Mouse (Mus musculus) heart, embryonic 11.5 days (tissue): Measurements from ENCODE around the gene Lrmda. TPM values are rescaled to one million over a fixed set of nuclear protein-coding genes. Genes with fewer than 3 reads are reported as not detected.

Source experiments
- ATAC-seq: fragments of 200-750 bp; cut with Nextera tagmentation; replicated peaks from 2 replicates; pipeline ENCODE4 v1.8.0; 2017; ENCODE audit warnings: moderate library complexity; ENCODE audit not compliant: insufficient number of reproducible peaks, low FRiP score, low TSS enrichment
- H3K27ac ChIP-seq: fragments of 300-500 bp; sonication (generic); 2 replicates; pipeline ENCODE4 v1.5.1; 2014; ENCODE audit warnings: mild to moderate bottlenecking, low read depth, low read length
- H3K27me3 ChIP-seq: fragments of 300-500 bp; sonication (generic); 2 replicates; pipeline ENCODE4 v1.6.1; 2014; ENCODE audit warnings: mild to moderate bottlenecking, low read length, mixed read lengths; ENCODE audit not compliant: control insufficient read depth, insufficient read depth
- H3K36me3 ChIP-seq: fragments of 300-500 bp; sonication (generic); 2 replicates; pipeline ENCODE4 v1.6.1; 2014; ENCODE audit warnings: mild to moderate bottlenecking, low read length, moderate library complexity, mixed read lengths; ENCODE audit not compliant: control insufficient read depth, insufficient read depth
- H3K4me1 ChIP-seq: fragments of 300-500 bp; sonication (generic); 2 replicates; pipeline ENCODE4 v1.6.1; 2014; ENCODE audit warnings: low read length; ENCODE audit not compliant: control insufficient read depth, insufficient read depth
- H3K4me2 ChIP-seq: fragments of 300-500 bp; sonication (generic); 2 replicates; pipeline ENCODE4 v1.6.1; 2014; ENCODE audit warnings: mild to moderate bottlenecking, moderate library complexity
- H3K4me3 ChIP-seq: fragments of 300-500 bp; sonication (generic); 2 replicates; pipeline ENCODE4 v1.5.1; 2014; ENCODE audit warnings: low read depth, low read length
- H3K9ac ChIP-seq: fragments of 300-500 bp; sonication (generic); 2 replicates; pipeline ENCODE4 v1.6.1; 2014; ENCODE audit warnings: mild to moderate bottlenecking, low read depth, low read length, moderate library complexity
- H3K9me3 ChIP-seq: fragments of 300-500 bp; sonication (generic); replicated peaks from 2 replicates; pipeline ENCODE4 v1.6.1; 2016; ENCODE audit warnings: low read length; ENCODE audit not compliant: control insufficient read depth
- WGBS: fragments of 180-500 bp; shearing (Covaris S2); extraction: QIAGEN DNeasy Blood & Tissue Kit; methylation state at CpG from one replicate; pipeline ENCODE4 v1.1.7; 2014; ENCODE audit not compliant: insufficient replicate concordance; 5-methylcytosine and 5-hydroxymethylcytosine counted together
- polyA plus RNA-seq: library from polyadenylated mRNA; unstranded; fragments of >200 nt; fragmentation: Nextera tagmentation; extraction: Ambion mirVana; gene quantifications from 2 replicates; pipeline ENCODE4 v1.2.1, GENCODE M21; 2014

The Lrmda gene
- polyA plus RNA-seq, 1 experiment from 2014 or later: 0.70 TPM

GRCm38 (mm10) chr14:22874584-22874983 lies 855.1 kb downstream of the Lrmda start:
- H3K27me3 ChIP-seq: no peaks in the 10 kb centered on the region
- H3K4me1 ChIP-seq: no peaks in the 10 kb centered on the region
- 67% methylated on average over 3 of the region's 3 CpGs for WGBS
- no peak overlapping the region for H3K9ac ChIP-seq
- no peak overlapping the region for H3K27ac ChIP-seq
- H3K4me2 ChIP-seq: no peak overlapping the region
- H3K4me3 ChIP-seq: no peak overlapping the region
- H3K36me3 ChIP-seq: no peaks in the 10 kb centered on the region
- H3K9me3 ChIP-seq: no peaks in the 10 kb centered on the region
- ATAC-seq: no peak

- no peak overlapping the region for H3K27ac ChIP-seq
- H3K9ac ChIP-seq: no peak overlapping the region
- no peak overlapping the region for H3K4me2 ChIP-seq
- H3K4me1 ChIP-seq: no peaks in the 10 kb centered on the region
- WGBS: 71% methylated on average over 3 of the region's 3 CpGs
- no peaks in the 10 kb centered on the region for H3K9me3 ChIP-seq
- H3K27me3 ChIP-seq: no peaks in the 10 kb centered on the region
- no peaks in the 10 kb centered on the region for H3K36me3 ChIP-seq
- no peak overlapping the region for H3K4me3 ChIP-seq
- ATAC-seq: no peak
Observed at GRCm38 (mm10) chr14:22887182-22887581, 867.7 kb downstream of the Lrmda start.

GRCm38 (mm10) chr14:22899312-22899711 lies 879.8 kb downstream of the Lrmda start:
- no peaks in the 10 kb centered on the region for H3K27me3 ChIP-seq
- 88% methylated on average over 1 of the region's 1 CpGs for WGBS

GRCm38 (mm10) chr14:22902116-22902515 lies 882.6 kb downstream of the Lrmda start:
- H3K4me3 ChIP-seq: no peak overlapping the region
- H3K4me1 ChIP-seq: no peaks in the 10 kb centered on the region
- H3K27ac ChIP-seq: no peak overlapping the region
- no peaks in the 10 kb centered on the region for H3K27me3 ChIP-seq
- no peaks in the 10 kb centered on the region for H3K36me3 ChIP-seq
- WGBS: 97% methylated on average over 1 of the region's 1 CpGs
- H3K9ac ChIP-seq: no peak overlapping the region
- ATAC-seq: no peak
- H3K9me3 ChIP-seq: no peaks in the 10 kb centered on the region
- H3K4me2 ChIP-seq: no peak overlapping the region

More at GRCm38 (mm10) chr14:22899312-22899711, 879.8 kb downstream of the Lrmda start:
- no peaks in the 10 kb centered on the region for H3K36me3 ChIP-seq
- no peak overlapping the region for H3K4me3 ChIP-seq
- no peak overlapping the region for H3K27ac ChIP-seq
- H3K9ac ChIP-seq: no peak overlapping the region
- no peak overlapping the region for H3K4me2 ChIP-seq
- no peaks in the 10 kb centered on the region for H3K4me1 ChIP-seq
- H3K9me3 ChIP-seq: no peaks in the 10 kb centered on the region
- ATAC-seq: no peak

GRCm38 (mm10) chr14:22902914-22903313 lies 883.4 kb downstream of the Lrmda start:
- no peak for ATAC-seq
- Histone ChIP-seq H3K4me1 (no peaks in the 10 kb centered on the region), H3K4me2 (no peak overlapping the region), H3K4me3 (no peak overlapping the region), H3K36me3 (no peaks in the 10 kb centered on the region), H3K27ac (no peak overlapping the region), H3K9me3 (no peaks in the 10 kb centered on the region), H3K27me3 (no peaks in the 10 kb centered on the region), H3K9ac (no peak overlapping the region)
- WGBS: 85% methylated on average over 2 of the region's 2 CpGs

- Histone ChIP-seq H3K27me3 (no peaks in the 10 kb centered on the region), H3K4me3 (no peak overlapping the region), H3K4me2 (no peak overlapping the region), H3K4me1 (no peaks in the 10 kb centered on the region), H3K36me3 (no peaks in the 10 kb centered on the region), H3K9ac (no peak overlapping the region), H3K9me3 (no peaks in the 10 kb centered on the region), H3K27ac (no peak overlapping the region)
- whole genome bisulfite sequencing: 70% methylated on average over 7 of the region's 7 CpGs
- no peak for ATAC-seq
Observed at GRCm38 (mm10) chr14:22905741-22906667, 886.5 kb downstream of the Lrmda start.

GRCm38 (mm10) chr14:22906716-22907115 lies 887.2 kb downstream of the Lrmda start:
- 57% methylated on average over 4 of the region's 4 CpGs for WGBS
- H3K27ac ChIP-seq: no peak overlapping the region
- no peak for ATAC-seq

GRCm38 (mm10) chr14:22907221-22907620 lies 887.7 kb downstream of the Lrmda start:
- WGBS: 61% methylated on average over 4 of the region's 4 CpGs
- H3K27ac ChIP-seq: no peak overlapping the region

More at GRCm38 (mm10) chr14:22906716-22907115, 887.2 kb downstream of the Lrmda start:
- H3K27me3 ChIP-seq: no peaks in the 10 kb centered on the region
- no peaks in the 10 kb centered on the region for H3K36me3 ChIP-seq
- no peak overlapping the region for H3K4me2 ChIP-seq
- H3K4me1 ChIP-seq: no peaks in the 10 kb centered on the region
- H3K4me3 ChIP-seq: no peak overlapping the region
- no peak overlapping the region for H3K9ac ChIP-seq
- H3K9me3 ChIP-seq: no peaks in the 10 kb centered on the region

GRCm38 (mm10) chr14:22908006-22908405 lies 888.5 kb downstream of the Lrmda start:
- Histone ChIP-seq H3K36me3 (no peaks in the 10 kb centered on the region), H3K4me1 (no peaks in the 10 kb centered on the region), H3K9ac (no peak overlapping the region), H3K27ac (no peak overlapping the region), H3K4me3 (no peak overlapping the region), H3K9me3 (no peaks in the 10 kb centered on the region), H3K27me3 (no peaks in the 10 kb centered on the region), H3K4me2 (no peak overlapping the region)
- ATAC-seq: no peak
- WGBS: 76% methylated on average over 2 of the region's 2 CpGs

More at GRCm38 (mm10) chr14:22907221-22907620, 887.7 kb downstream of the Lrmda start:
- no peaks in the 10 kb centered on the region for H3K4me1 ChIP-seq
- no peak overlapping the region for H3K4me3 ChIP-seq
- no peaks in the 10 kb centered on the region for H3K27me3 ChIP-seq
- H3K9me3 ChIP-seq: no peaks in the 10 kb centered on the region
- H3K36me3 ChIP-seq: no peaks in the 10 kb centered on the region
- H3K9ac ChIP-seq: no peak overlapping the region
- H3K4me2 ChIP-seq: no peak overlapping the region
- ATAC-seq: no peak
